Mouse (Mus musculus): ENCODE measurements around the gene Vsx2. TPM values are rescaled to one million over a fixed set of nuclear protein-coding genes. Genes with fewer than 3 reads are reported as not detected.

Gene Vsx2
- total RNA-seq, 2 experiments from 2014 or later: not detected

- intact Hi-C loops (cut with DNase I): no loop called here
- DNase-seq: peak; percentile 29 to 32
Measured at GRCm38 (mm10) chr12:84571466-84572340, 2.1 kb downstream of the Vsx2 start.

GRCm38 (mm10) chr12:84572341-84572720, 2.8 kb downstream of the Vsx2 start:
- peak in 1 of 2 experiments; percentile 10 for DNase-seq
- intact Hi-C loops (cut with DNase I): no loop called here

DNA sequence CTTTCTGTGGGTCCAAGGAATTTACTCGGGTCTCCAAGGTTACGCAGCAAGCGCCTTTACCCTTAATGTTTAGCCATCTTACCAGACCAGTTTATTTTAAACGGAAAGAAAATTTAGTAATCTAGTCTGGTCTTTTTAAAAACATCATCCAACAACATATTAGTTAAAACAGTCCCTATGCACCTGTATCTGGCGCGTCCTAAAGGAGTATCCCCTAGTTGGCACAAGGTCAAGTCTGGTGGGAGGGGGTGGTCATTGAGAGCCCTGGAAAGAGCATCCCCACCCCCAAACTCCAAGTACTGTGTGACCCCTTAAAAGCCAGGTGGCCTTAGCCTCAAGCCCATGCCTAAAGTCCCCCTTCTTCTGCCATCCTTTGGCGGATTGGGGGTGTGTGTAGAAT, 3.5 kb downstream of the Vsx2 start:
- no peak for DNase-seq
- intact Hi-C loops (cut with DNase I): no loop called here

GRCm38 (mm10) chr12:84577768-84578439, 8.3 kb downstream of the Vsx2 start:
- intact Hi-C loops (cut with DNase I): no loop called here
- DNase-seq: no peak

GRCm38 (mm10) chr12:84578440-84578770, 8.8 kb downstream of the Vsx2 start:
- intact Hi-C loops (cut with DNase I): no loop called here
- no peak for DNase-seq

- intact Hi-C loops (cut with DNase I): no loop called here
- DNase-seq: no peak
Measured at GRCm38 (mm10) chr12:84581285-84581684, 11.7 kb downstream of the Vsx2 start.

DNA sequence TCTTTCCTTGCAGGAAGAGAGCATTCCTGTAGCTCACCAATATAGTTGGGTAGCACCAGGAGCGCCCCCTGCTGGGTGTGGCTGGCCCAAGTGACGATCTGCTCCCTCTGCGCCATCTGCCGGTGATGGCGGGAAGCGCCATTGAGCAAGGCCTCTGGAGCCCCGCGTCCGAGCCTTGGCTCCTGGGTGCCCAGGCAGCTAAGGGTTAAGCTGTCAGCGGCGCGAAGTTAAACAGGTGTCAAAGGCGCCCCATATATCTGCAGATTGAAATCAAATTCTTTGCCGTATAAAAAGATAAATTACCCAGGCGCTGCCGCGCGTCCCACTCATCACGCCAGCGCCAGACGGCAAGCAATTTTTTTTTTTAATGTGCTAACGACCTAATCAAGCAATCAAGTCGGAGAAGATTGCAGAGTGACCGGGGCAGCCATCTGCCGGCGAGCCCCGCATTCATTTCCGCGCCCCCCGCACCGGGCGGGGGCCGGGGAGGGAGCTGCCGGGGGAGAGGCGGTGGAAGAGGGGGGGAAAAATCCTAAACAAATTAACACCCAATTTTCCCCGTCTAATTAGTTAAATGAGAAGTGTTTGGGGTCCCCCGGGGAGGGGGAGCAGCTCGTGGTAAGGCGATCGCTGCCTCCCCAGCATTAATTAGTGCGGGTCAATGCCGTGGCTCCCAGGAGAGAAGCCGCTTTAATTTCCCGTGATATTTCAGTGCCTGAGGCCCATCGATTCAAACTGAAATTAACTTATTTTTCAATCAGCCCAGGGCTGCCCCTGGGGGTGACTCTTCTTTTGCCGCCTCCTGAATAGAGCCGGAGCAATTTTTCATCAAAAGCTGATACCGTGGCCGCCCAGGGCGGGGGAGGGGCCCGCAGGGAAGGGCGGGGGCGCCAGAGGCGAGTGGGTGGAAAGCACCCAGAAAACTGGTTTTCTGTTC, 20.5 kb downstream of the Vsx2 start:
- peak; percentile 91 to 96 for DNase-seq
- intact Hi-C loops (cut with DNase I): loop anchor here (1.0 to 2.0 kb wide), 2 partner anchors 43 to 122 kb away; no protein-coding TSS in a partner anchor

DNA sequence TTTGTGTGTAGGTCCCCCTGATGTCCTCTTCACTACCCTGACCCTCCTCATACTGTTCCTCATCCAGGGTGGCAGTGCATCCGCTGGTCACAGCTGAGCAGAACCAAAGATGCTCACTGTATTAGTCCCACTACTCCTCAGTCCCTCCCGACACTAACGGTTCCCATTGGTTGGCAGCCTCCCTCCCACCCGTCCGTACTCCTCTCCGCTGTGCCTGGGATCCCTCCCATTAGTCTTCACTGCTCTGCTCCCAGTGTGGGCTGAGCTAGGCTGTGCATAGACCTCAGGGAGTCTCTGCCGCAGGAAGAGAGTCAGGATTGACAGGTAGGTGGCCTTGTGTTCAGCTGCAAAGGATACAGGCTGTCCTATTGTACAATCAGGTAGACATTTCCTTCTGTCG, 28.8 kb downstream of the Vsx2 start:
- DNase-seq: no peak
- intact Hi-C loops (cut with DNase I): no loop called here

- intact Hi-C loops (cut with DNase I): no loop called here
Measured at GRCm38 (mm10) chr12:84604001-84604400, 34.4 kb downstream of the Vsx2 start.

DNA sequence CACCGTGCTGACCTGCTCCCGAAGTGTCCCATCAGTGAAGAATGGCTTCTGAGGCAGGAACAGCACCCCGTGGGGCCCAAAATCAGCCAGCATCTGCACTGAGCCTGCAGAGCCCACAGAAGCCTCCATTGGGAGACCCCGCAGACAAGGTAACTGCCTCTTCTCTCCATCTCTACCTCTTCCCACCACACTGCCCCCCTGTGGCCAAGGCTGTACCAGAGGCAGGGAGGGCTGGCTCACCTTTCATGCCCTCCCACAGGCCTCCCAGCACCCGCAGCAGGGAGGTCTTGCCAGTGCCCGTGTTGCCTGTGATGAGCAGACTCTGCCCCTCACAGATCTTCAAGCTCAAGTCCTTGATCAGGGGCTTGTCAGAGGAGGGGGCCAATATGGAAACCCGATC, 36.3 kb downstream of the Vsx2 start:
- no peak for DNase-seq
- intact Hi-C loops (cut with DNase I): no loop called here

More at GRCm38 (mm10) chr12:84604001-84604400, 34.4 kb downstream of the Vsx2 start:
- DNase-seq: no peak

DNA sequence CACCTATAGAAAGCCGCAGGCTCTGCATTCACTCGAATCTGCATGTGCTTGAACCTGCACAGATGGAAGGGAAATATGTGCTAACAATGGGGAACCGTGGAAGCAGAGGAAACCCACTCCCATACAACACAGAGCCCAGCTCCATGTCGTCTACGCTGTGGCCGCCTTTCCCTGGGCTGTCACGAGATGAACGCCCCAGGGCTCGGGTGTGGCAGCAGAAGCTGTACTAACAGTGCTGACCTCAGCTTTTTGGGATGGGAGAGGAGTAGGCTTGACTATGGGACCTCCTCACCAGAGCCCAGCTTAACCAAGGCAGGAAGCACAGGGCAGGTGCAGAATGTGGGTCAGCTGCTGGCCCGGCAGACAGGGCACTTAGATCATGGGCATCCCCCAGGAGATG, 42.2 kb downstream of the Vsx2 start:
- no peak for DNase-seq
- intact Hi-C loops (cut with DNase I): no loop called here

- no peak for DNase-seq
- intact Hi-C loops (cut with DNase I): no loop called here
Measured at GRCm38 (mm10) chr12:84612518-84612917, 43.0 kb downstream of the Vsx2 start.

- DNase-seq: no peak
- intact Hi-C loops (cut with DNase I): no loop called here
Measured at GRCm38 (mm10) chr12:84614001-84614400, 44.4 kb downstream of the Vsx2 start.

- intact Hi-C loops (cut with DNase I): no loop called here
- no peak for DNase-seq
Measured at GRCm38 (mm10) chr12:84614524-84614923, 45.0 kb downstream of the Vsx2 start.

DNA sequence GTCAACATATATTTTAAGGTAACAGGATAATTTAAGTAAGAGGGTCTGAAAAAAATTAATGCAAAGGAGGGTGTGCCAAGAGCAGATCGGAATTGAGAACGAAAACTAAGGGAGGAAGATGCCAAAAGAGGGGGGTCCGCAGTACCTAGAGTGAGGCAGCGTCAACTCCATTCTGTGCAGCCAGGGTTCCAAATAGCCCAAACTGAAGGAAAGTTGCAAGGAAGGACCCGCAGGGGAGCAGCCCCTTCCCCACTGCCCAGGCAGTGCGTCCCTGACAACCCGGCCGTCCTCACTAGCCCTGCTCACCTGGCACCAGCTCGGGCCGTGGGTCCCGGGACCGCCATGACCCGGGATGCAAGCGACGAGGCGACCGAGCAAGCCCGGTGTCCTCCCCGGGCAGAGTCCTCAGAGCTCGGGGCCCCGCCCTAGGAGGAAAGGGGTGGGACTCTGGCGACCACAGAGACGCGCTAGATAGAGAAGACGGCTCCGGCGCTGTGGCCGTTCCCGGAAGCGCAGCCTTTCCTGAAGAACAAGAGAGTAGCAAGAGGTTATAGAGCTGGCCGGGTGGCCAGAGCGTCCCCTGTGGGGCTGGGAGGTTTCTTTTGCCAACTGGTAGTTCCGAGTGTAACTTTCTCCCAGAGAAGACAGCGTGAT, 47.5 kb downstream of the Vsx2 start, which contains the start of gene Abcd4:
Gene Abcd4, minus strand, starts transcription at position 437 of the 654 bp plus-strand sequence.
- peak; percentile 95 for DNase-seq
- intact Hi-C loops (cut with DNase I): no loop called here

DNA sequence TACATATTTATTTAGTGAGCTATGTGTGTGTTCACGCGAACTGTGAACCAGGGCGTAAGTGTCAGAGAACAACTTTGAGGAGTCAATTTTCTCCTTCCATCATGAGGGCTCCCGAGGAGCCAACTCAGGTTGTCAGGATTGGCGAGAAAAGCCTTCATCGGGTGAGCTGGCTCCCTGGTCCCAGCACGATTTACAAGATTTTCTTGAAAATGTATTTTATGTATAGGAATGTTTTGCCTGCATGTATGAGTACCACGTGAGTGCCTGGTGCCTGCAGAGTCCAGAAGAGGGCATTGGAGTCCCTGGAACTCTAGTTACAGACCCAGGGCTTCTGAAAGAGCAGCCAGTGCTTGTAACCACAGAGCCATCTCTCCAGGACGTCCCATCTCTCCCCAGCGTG, 48.1 kb downstream of the Vsx2 start:
- intact Hi-C loops (cut with DNase I): no loop called here
- no peak for DNase-seq

DNA sequence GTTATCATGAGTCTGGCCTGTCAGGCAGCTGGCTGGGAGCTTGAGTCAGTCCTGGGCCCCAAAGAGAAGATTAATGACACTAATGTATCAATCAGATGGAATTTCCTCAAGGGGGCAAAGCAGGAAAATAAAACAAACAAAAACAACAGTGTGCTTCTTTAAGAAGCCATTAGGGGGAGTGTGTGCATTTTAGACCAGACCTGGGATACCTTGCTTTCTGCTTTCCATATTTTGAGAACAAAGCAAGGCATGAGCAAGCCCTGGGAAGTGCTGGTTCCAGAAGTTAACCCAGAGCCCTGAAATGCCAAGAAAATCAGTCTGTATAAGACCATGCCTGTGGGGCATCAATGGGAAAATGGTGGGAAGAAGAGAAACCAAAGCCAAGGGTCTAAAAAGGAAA, 51.4 kb downstream of the Vsx2 start:
- DNase-seq: no peak
- intact Hi-C loops (cut with DNase I): no loop called here

GRCm38 (mm10) chr12:84624601-84625000, 55.0 kb downstream of the Vsx2 start:
- DNase-seq: no peak
- intact Hi-C loops (cut with DNase I): no loop called here

DNA sequence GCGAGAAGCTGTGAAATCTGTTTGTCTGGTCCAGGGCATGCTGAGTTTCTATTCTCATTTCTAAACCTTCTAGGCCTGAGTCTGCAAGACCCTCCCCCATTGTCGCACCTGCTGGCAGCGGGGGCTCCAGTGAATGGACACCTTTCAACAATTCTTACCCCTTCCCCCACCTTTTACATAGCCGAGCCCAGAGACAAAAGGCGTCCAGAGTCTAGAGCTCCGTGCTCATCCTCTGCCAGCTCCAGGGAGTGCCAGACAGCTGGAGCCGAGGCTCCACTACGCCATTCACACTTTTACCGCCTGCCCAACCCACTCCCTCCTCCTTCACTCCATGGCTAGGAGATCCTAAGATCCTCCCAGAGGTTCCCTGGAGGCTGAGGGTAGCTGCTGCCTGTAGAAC, 55.6 kb downstream of the Vsx2 start:
- intact Hi-C loops (cut with DNase I): no loop called here

GRCm38 (mm10) chr12:84631867-84632266, 62.3 kb downstream of the Vsx2 start:
- intact Hi-C loops (cut with DNase I): no loop called here
- no peak for DNase-seq

More for the DNA sequence above, 55.6 kb downstream of the Vsx2 start:
- DNase-seq: no peak
